Mouse (Mus musculus) liver (tissue): ENCODE measurements around the gene Lad1.

ENCODE experiments used
- DNase-seq: peaks from one replicate; pipeline ENCODE4 v3.0.0-alpha.2; 2020; ENCODE audit warnings: mixed read lengths

Gene Lad1

GRCm38 (mm10) chr1:135818481-135819086, at the start of gene Lad1:
Gene Lad1 (plus strand): TSS chr1:135818598.
- no peak for DNase-seq

DNA sequence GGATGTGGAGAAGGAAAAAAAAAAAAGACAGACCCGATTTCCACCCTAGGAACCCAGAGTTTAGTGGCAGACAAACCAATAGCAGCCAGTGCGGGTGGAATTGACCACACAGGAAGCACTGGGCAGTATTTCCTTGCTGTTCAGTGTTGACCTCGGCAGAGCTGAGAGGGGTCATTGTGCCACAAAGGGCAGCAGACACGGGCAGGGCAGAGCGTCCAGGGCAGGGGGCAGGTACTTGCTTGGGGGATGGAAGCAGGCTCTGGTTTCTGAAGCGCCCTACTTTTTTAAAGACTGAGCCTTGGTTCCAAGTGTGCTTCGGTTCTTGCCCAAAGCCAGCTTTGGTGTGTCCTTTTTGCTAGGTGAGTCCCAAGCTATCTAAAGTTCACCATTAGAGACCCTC, 48.2 kb upstream of the Lad1 start:
- DNase-seq, result no peak

GRCm38 (mm10) chr1:135770896-135771572, 47.4 kb upstream of the Lad1 start:
- DNase-seq, result no peak

DNA sequence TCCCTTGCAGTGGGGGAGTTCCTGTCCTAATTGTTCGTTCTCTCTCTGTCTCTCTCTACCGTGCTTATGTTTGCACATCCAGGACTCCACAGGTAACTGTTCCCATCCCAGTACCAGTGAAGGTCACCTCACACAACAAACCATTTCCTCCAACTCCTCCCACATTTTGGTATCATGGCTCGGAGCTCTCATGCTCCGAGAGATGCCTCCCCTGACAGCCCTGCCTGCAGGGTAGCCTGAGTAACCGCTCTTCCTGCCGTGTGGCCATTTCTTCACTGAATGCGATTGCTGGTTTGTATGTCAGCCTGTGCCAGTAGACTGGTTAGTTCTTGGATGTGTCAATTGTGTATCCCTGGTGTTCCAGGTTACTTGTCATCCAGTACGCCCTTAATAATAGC, 46.8 kb upstream of the Lad1 start:
- DNase-seq, result no peak

DNA sequence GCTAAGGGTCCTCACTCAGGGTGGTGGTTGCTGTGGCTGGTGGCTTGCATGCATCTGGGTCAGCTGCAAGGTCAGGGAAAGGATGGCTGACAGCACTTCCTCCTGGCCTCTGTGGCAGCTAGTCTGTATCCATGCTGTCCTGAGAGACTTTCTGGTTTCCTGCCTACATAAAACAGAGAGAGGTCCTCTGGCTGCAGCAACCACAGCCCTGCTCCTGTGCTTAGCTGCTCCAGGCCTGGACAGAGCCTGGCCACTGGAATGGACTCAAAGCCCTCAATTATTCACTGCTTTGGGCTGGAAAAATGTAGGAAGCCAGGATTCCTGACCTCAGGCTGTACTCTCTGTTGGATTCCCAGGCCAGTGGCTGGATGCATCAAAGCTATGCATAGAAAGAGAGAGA, 41.8 kb upstream of the Lad1 start:
- no peak for DNase-seq

DNA sequence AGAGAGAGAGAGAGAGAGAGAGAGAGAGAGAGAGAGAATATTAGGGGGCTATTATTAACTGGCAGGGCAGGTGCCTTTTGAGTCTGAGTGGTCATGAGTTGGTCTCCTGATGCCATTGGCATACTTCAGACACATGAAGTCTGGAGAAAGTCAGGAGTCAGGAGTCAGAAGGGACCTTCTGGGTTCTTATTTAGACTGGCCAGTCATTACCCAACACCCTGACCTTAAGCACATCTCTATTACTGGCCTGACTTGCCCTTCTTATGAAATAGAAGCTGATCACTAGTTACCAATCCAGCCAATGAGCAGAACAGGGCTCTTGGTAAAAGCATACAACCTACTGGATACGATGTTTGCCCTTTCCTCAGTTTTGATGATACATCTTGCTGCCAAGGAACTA, 41.4 kb upstream of the Lad1 start:
- DNase-seq, result no peak

DNA sequence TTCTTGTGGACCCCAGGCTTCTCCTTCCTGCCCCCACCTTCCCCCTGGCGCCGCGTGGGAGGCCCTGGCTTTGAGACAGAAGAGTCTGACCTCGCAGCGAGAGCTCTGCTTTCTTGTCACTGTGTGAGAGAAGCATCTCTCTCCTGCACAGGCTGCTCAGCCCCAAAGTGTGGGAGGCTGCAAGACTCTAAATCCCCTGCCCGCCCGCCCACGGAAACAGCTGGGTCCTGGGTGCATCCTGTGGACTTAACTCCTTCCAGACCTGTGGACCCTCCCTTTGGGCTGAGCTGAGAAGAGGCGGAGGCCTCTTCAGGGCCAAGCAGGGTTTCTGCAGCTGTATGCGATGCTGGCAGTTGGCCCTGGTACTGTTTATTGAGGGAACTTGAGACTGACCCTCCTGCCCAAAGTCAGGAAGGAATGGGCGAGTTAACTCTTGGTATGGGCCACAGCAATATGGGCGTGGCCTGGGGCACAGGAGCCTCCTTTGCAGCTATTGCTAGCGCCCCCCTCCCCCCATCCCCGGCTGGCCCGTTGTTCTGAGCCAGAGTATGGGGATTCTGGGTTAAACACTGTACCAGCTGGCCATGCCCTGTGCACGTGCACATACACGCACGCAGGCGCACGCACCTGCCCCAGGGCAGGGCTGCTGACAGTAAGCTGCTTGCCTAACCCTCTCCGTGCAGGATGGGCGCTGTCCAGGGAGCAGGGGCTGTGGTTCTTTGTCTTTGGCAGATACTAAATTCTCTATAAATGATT, 39.4 kb upstream of the Lad1 start, which contains the start of gene Tnni1:
Tnni1 (plus strand) TSS at position 655 of the 756 bp plus-strand sequence.
- DNase-seq, result peak; percentile 42

DNA sequence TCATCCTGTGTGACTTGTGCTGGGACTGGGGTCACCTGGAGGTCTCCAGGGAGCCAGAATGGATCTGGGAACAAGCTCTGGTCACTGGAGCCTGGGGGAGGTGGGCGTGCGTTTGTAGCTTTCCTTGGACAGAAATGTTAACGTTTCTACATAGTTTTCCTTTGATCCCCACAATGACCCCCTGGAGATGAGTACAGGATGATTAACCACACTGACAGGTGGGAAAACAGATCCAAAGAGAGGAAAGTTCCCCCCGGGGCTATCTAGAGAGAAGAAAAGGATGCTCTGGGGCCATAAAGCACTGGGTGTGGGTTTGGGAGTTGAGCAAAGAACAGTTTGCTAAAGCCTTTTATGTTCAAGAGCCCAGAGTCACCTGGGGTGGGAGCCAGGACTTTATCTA, 37.7 kb upstream of the Lad1 start:
- no peak for DNase-seq

DNA sequence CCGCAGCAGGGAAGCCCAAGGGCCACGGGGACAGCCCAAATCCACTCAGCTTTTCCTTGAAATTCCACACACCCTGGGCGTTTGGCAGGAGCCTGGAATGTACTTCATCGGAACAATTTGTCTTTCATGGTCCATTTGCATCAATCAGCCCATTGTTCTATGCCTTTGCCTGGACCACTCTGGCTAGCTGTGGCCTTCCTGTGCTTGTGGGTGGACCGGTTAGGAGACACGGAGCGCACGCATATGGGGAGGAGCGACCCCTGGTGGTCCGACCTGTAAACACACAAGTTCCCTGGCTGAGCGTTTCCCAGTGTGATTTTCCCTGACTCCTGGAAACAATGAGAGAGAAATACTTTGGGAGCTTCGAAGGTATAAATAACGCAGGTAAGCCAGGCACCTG, 37.2 kb upstream of the Lad1 start:
- peak; percentile 70 for DNase-seq

DNA sequence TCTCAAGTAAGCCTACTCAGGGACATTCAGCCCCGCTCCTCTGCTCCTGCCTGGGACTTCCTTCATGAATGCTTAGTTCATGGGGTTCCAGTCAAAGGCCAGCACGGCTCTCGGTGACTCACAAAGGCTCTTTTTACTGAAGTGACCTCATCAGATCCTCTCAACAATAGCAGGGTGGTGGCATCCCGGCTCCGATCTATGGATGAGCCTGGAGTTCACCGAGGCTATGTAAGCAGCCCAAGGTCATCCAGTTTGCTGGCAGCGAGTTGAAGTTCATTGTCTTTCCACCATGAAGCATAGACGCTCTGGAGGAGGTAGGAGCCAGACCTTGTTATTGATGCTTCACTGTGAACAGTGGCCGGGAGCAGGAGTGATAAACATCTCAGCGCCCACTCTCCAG, 35.6 kb upstream of the Lad1 start:
- DNase-seq, result no peak

GRCm38 (mm10) chr1:135787799-135788198, 30.6 kb upstream of the Lad1 start:
- peak; percentile 82 for DNase-seq

- peak; percentile 50 for DNase-seq
These were observed 29.7 kb upstream of the Lad1 start for GRCm38 (mm10) chr1:135788708-135789107.

GRCm38 (mm10) chr1:135789815-135790214, 28.6 kb upstream of the Lad1 start:
- peak; percentile 83 for DNase-seq

GRCm38 (mm10) chr1:135792143-135792939, 26.1 kb upstream of the Lad1 start:
- DNase-seq, result no peak

DNA sequence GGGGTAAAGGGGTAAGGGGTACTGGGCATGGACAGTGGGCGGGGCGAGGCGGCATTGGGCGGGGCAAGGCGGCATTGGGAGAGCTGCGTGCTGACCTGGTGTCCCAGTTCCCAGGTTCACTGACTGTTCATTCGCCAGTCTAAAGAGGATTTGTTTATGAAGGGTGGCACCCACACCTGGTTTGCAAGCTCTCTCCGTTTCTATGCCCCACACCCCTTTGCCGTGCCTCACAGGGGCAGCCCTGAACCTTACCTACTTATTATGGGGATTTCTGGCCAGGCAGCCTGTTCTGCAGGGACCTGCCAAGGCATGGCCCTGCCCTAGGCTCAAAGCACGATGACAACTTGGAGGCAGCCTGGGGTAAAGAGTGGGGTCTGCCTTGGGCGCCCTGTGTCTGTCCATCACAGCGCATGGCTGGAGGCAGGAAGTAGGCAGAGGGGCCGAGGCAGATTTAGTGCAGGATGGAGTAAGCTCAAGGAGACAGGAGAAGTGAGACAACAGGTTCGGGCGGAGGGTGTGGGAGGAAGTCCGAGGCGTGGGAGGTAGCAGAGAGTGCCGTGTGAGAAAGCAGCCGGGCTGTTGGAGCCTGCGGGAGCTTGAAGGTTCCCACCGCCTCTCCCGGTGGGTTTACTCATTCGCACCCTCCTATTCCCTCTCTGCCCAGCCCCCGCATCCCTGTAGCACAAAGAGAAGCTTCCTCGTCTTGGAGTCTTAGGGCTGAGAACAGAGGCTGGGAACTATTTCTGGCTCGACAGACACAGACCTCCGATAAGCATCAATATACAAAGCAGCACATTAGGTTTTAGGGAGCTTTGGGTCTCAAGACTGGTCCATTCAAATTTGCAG, 24.8 kb upstream of the Lad1 start:
- peak; percentile 27 for DNase-seq

GRCm38 (mm10) chr1:135794216-135795134, 23.9 kb upstream of the Lad1 start:
- DNase-seq, result no peak

- DNase-seq, result no peak
These were observed 19.9 kb upstream of the Lad1 start for GRCm38 (mm10) chr1:135798492-135798891.

DNA sequence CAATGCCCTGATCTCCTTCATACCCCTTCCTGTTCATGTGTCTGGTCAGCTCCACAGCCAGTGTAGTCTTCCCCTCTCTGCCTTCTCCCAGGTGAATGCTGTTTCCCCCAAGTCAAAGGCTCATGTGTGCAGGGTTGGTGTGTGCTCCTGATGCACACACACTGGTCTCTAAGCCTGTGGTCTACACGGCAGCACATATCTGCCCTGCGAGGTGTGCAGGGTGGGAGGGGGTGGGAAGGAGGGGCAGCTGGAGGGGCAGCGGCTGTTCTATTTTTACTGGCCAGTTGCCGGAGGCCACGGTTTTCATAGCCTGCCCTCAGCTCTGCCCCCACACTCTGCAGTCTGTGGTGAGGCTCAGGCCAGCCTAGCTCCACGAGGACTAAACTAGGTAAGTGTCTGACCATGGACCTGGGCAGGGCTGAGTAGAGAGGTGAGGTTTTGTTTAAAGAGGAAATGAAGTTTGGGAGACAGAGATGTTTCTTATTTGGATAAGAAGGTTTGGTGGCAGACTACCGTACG, 19.2 kb upstream of the Lad1 start:
- DNase-seq, result no peak

DNA sequence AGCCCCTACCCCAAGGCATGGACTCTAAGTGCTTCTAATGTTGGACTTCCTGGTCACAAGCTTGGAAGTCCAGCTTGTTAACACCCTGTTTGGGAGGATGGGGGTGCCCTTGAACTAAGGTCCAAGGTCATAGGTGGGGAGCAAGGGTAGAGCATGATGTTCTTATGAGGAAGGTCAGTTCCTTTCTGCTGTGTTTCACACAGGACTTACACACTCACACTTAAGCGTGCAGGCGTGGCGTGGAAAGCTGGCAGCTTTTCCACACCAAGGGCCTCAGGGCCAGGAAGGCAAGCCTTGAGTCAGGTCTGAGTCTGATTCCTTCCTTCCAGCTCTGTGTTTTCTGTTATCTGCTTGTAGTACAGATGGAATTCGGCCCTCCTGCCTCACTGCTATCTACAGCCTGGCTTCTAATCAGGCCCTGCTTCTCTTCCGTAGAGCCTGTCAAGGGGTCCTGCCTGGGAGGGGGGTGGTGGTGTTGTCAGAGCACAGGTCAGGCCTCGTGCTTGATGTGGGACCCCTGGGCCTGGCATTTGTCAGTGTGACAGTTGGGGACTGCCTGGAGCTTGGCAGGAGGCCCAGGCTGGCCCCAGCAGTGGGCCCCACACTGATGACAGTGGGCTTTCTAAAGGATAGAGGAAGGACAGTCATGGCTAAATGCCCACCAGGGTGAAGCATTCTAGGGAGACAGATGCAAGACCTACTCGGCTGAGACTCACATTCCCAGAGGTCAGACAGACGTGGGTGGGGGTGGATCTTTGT, 18.0 kb upstream of the Lad1 start:
- DNase-seq, result peak; percentile 59

- no peak for DNase-seq
These were observed 10.9 kb upstream of the Lad1 start for GRCm38 (mm10) chr1:135807546-135807945.
